Mouse (Mus musculus) kidney, embryonic 15.5 days (tissue): Measurements from ENCODE around the gene Gm17662. TPM values are rescaled to one million over a fixed set of nuclear protein-coding genes. Genes with fewer than 3 reads are reported as not detected.

Experiments used
- ATAC-seq: fragments of 200-750 bp; cut with Nextera tagmentation; replicated peaks from 2 replicates; pipeline ENCODE4 v1.8.0; 2017; ENCODE audit warnings: moderate TSS enrichment; ENCODE audit not compliant: low FRiP score
- H3K27ac ChIP-seq: fragments of 300-500 bp; sonication (generic); 2 replicates; pipeline ENCODE4 v1.5.1; 2015; ENCODE audit warnings: mild to moderate bottlenecking, inconsistent platforms
- H3K27me3 ChIP-seq: fragments of 300-500 bp; sonication (generic); 2 replicates; pipeline ENCODE4 v1.6.1; 2015; ENCODE audit warnings: inconsistent platforms
- H3K36me3 ChIP-seq: fragments of 300-500 bp; sonication (generic); 2 replicates; pipeline ENCODE4 v1.6.1; 2015; ENCODE audit warnings: inconsistent platforms
- H3K4me1 ChIP-seq: fragments of 300-500 bp; sonication (generic); 2 replicates; pipeline ENCODE4 v1.6.1; 2015; ENCODE audit warnings: inconsistent platforms
- H3K4me2 ChIP-seq: fragments of 300-500 bp; sonication (generic); 2 replicates; pipeline ENCODE4 v1.6.1; 2015; ENCODE audit warnings: moderate library complexity, mild to moderate bottlenecking, inconsistent platforms
- H3K4me3 ChIP-seq: fragments of 300-500 bp; sonication (generic); replicated peaks from 2 replicates; pipeline ENCODE4 v1.5.1; 2015; ENCODE audit warnings: mild to moderate bottlenecking, inconsistent platforms
- H3K9ac ChIP-seq: fragments of 300-500 bp; sonication (generic); 2 replicates; pipeline ENCODE4 v1.6.1; 2015; ENCODE audit warnings: mild to moderate bottlenecking, inconsistent platforms
- H3K9me3 ChIP-seq: fragments of 300-500 bp; sonication (generic); replicated peaks from 2 replicates; pipeline ENCODE4 v1.6.1; 2016; ENCODE audit warnings: inconsistent platforms
- WGBS: fragments of 180-500 bp; shearing (Covaris S2); methylation state at CpG from one replicate; pipeline ENCODE4 v1.1.7; 2015; ENCODE audit warnings: mixed read lengths; 5-methylcytosine and 5-hydroxymethylcytosine counted together
- polyA plus RNA-seq: library from polyadenylated mRNA; unstranded; fragments of >200 nt; fragmentation: Nextera tagmentation; extraction: Ambion mirVana; gene quantifications from 2 replicates; pipeline ENCODE4 v1.2.1, GENCODE M21; 2015

Gene Gm17662
- polyA plus RNA-seq, 1 experiment from 2014 or later, result not detected

DNA sequence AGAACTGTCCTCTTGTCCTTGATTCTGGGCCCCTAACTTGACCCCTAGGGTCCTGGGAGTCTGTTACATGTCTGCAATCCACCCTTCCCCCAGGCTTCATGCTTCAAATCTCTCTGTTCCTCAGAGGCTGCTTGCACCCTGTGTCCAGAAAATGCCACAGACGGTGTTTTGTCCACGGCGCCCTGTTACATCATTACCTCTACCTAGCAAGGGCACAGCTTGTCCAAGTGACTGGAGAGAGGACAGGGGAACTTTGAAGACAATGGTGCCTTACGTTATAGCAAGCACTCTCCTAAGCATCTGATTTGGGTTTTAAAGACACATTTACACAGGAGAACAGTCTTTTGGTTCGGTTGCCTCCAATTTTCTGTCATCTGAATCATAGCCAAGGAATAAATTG is 36.5 kb downstream of the Gm17662 start:
- Histone ChIP-seq H3K4me2 (no peak overlapping the region), H3K4me1 (peaks cover 14% of the 10 kb centered on the region), H3K36me3 (no peaks in the 10 kb centered on the region), H3K4me3 (no peak overlapping the region), H3K9ac (no peak overlapping the region), H3K27ac (no peak overlapping the region), H3K9me3 (no peaks in the 10 kb centered on the region), H3K27me3 (no peaks in the 10 kb centered on the region)
- WGBS, result 76% methylated on average over 5 of the region's 5 CpGs
- ATAC-seq, result no peak

- 49% methylated on average over 13 of the region's 13 CpGs for WGBS
- Histone ChIP-seq H3K27ac (no peak overlapping the region), H3K4me2 (no peak overlapping the region), H3K4me3 (no peak overlapping the region), H3K27me3 (no peaks in the 10 kb centered on the region), H3K9ac (no peak overlapping the region), H3K9me3 (no peaks in the 10 kb centered on the region), H3K4me1 (peaks cover 9% of the 10 kb centered on the region), H3K36me3 (no peaks in the 10 kb centered on the region)
- ATAC-seq, result no peak
Observed at GRCm38 (mm10) chr4:104894004-104894734, 37.0 kb downstream of the Gm17662 start.

DNA sequence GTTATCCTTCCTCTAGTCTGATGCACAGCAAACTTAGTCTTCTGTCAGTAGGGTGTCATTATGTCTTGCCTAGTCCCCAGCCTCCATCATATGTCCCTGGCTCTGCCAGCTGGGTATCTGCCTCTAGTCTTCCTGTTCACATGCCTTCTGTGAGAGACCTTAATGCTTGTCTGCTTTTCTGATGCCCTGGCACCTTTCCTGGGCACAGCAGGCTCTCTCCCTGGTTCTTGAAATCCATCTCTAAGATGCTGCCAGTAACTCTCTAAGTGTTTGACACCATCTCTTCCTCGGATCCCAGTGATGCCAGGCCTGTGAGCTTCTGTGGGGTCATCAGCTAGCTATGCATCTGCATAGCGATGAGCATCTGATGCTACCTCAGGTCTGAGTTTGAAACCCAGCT is 45.7 kb downstream of the Gm17662 start:
- H3K27ac ChIP-seq, result no peak overlapping the region
- no peaks in the 10 kb centered on the region for H3K9me3 ChIP-seq
- no peaks in the 10 kb centered on the region for H3K36me3 ChIP-seq
- H3K9ac ChIP-seq, result no peak overlapping the region
- no peaks in the 10 kb centered on the region for H3K27me3 ChIP-seq
- H3K4me2 ChIP-seq, result no peak overlapping the region
- no peak overlapping the region for H3K4me3 ChIP-seq
- ATAC-seq, result no peak
- 87% methylated on average over 2 of the region's 2 CpGs for WGBS
- no peaks in the 10 kb centered on the region for H3K4me1 ChIP-seq

GRCm38 (mm10) chr4:104905049-104905448 is 47.9 kb downstream of the Gm17662 start:
- Histone ChIP-seq H3K4me1 (no peaks in the 10 kb centered on the region), H3K27me3 (no peaks in the 10 kb centered on the region), H3K4me3 (no peak overlapping the region), H3K36me3 (no peaks in the 10 kb centered on the region), H3K4me2 (no peak overlapping the region), H3K9me3 (no peaks in the 10 kb centered on the region), H3K27ac (no peak overlapping the region), H3K9ac (no peak overlapping the region)
- WGBS, result 86% methylated on average over 6 of the region's 6 CpGs
- no peak for ATAC-seq

Other genes starting within 250 kb of the Gm17662 start
- gene C8b, start 91.0 kb upstream of the Gm17662 start, polyA plus RNA-seq, result 0.23 and 0.57 TPM in 2 replicates
- gene C8a, start 19.1 kb downstream of the Gm17662 start, polyA plus RNA-seq, result 0.19 and 0.23 TPM in 2 replicates
- gene Fyb2, start 56.1 kb downstream of the Gm17662 start, polyA plus RNA-seq, result 0.45 and 0.56 TPM in 2 replicates